Mouse (Mus musculus): ENCODE results near the gene 1700021F07Rik.

1700021F07Rik gene

DNA sequence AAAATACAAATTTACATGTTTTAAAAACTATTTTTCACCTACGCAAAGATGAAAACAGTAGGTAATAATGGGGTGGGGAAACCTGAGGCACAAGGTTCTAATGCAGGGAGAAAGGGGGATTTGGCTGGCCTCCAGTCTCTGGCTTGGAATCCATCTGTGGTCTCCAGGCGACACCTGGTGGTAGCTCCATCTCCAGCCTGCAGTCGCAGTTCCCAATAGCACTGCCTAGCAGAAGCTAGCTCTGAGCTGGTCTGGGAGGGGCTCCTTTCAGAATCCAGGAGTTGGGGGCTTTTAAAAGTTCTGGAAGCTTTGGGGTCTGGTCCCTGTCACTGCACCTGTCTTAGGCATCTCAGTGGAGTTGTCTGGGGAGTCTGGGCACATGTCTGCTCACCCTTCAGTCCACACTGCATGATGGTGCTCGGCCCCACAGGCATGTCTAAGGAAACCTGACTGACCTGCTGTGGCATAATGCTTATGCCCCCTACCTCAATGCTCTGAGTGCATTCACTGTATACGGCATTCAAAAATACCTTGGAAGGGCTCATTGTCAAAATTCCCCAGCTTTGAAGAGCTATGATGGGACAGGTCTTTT, 39.6 kb downstream of the 1700021F07Rik start:
- in situ Hi-C loops (cut with MboI, MseI), result no loop called here

DNA sequence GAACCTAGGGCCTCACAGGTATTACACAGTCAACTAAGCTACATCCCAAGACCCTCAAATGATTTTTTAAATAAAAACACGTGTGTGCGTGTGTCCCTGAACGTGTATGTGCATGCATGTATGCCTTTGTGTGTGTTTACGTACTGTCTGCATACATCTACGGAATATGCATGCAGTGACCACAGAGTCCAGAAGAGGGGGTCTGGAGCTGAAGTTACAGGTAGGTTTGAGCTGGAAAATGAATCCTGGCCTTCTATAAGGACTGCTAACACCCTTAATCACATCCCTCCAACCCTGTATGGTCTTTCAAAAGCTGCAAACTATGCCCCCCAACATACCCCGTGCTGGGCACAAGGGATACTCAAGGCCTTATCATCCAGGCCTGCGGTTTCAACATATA, 41.0 kb downstream of the 1700021F07Rik start:
- in situ Hi-C loops (cut with MboI, MseI), result no loop called here

DNA sequence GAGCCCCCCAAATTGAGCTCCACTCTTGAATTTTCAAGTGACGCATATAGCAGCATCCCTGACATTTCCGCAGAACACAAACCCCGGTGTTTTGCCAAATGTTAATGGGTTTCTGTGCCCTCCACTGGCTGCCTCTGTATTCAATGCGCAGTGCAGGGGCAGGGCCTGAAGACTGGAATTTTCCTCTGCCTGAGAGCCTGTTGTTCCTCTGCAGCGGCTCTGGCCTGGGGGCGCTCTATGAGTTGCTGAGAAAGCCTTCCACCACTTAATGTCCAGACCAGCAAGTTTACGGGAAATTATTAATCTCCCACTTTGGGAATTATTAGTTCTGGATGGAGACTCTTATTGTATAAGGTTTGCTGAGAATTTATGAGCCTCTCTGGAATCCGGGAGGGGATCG, 41.8 kb downstream of the 1700021F07Rik start:
- in situ Hi-C loops (cut with MboI, MseI), result no loop called here

Data from T-helper 17 cell (primary cell).